Mouse (Mus musculus) CH12.LX (cell line): ENCODE measurements around the gene Grip1. TPM values are rescaled to one million over a fixed set of nuclear protein-coding genes. Genes with fewer than 3 reads are reported as not detected.
"Not testable (repeated sequence)": the region's sequence is repeated elsewhere in the genome, so short reads cannot be mapped to it uniquely, and the experiment has no call there.

ENCODE experiments used
- DNase-seq: peaks from one replicate; pipeline ENCODE4 v3.0.0-alpha.2; 2013; ENCODE audit errors: extremely low read depth
- H3K27ac ChIP-seq: 2 replicates; pipeline ENCODE4 v1.5.1; 2012; ENCODE audit warnings: low read depth, mild to moderate bottlenecking, control low read depth, moderate library complexity; ENCODE audit not compliant: insufficient read depth
- H3K27me3 ChIP-seq: replicated peaks from 2 replicates; pipeline ENCODE3; 2012; ENCODE audit warnings: inconsistent platforms
- H3K36me3 ChIP-seq, 2 experiments: replicated peaks in 1 of 2; 2 replicates each; pipeline versions ENCODE3 to v1.6.1; 2012; ENCODE audit warnings: inconsistent platforms in 1 of 2, low read length in 1 of 2, mild to moderate bottlenecking in 1 of 2, mixed read lengths in 1 of 2, moderate library complexity in 1 of 2; ENCODE audit not compliant: control insufficient read depth in 1 of 2, insufficient read depth in 1 of 2
- H3K4me1 ChIP-seq, 2 experiments: 2 replicates each; pipeline ENCODE4 v1.6.1; 2012; ENCODE audit warnings: inconsistent platforms in 1 of 2, moderate library complexity in 1 of 2; ENCODE audit not compliant: insufficient read depth in 2 of 2, control insufficient read depth in 1 of 2
- H3K4me2 ChIP-seq: 2 replicates; pipeline ENCODE4 v1.6.1; 2012; ENCODE audit warnings: low read depth, mild to moderate bottlenecking, control low read depth; ENCODE audit not compliant: poor library complexity, insufficient read depth, severe bottlenecking
- H3K4me3 ChIP-seq, 3 experiments: fragments of 150-350 bp in 1 of 3; sonication (generic) in 1 of 3; replicated peaks in 1 of 3; 2 replicates each; pipeline versions ENCODE3 to v1.5.1; 2011 to 2012; ENCODE audit warnings: low read depth in 2 of 3, low read length in 2 of 3, mild to moderate bottlenecking in 2 of 3, moderate library complexity in 2 of 3, control low read depth in 1 of 3, improper control_type of control experiment in 1 of 3, inconsistent platforms in 1 of 3, mixed read lengths in 1 of 3; ENCODE audit not compliant: poor library complexity in 1 of 3
- H3K79me2 ChIP-seq: replicated peaks from 2 replicates; pipeline ENCODE4 v1.6.1; 2012; ENCODE audit warnings: mild to moderate bottlenecking, moderate library complexity; ENCODE audit not compliant: control insufficient read depth, poor library complexity, insufficient read depth, severe bottlenecking; ENCODE audit errors: extremely low read depth
- H3K9ac ChIP-seq: 2 replicates; pipeline ENCODE4 v1.6.1; 2012; ENCODE audit warnings: low read depth, mild to moderate bottlenecking, control low read depth, moderate library complexity; ENCODE audit not compliant: insufficient read depth
- H3K9me3 ChIP-seq: replicated peaks from 2 replicates; pipeline ENCODE3; 2012; ENCODE audit warnings: low read length, inconsistent platforms, mixed read lengths
- BHLHE40 ChIP-seq: IDR thresholded peaks from 2 replicates; pipeline ENCODE4 v1.6.1; 2011; ENCODE audit warnings: mild to moderate bottlenecking, low read depth, low read length, improper control_type of control experiment
- EP300 ChIP-seq: IDR thresholded peaks from 2 replicates; pipeline ENCODE4 v1.6.1; 2011; ENCODE audit warnings: low read length, improper control_type of control experiment
- ETS1 ChIP-seq: conservative IDR thresholded peaks from 2 replicates; pipeline ENCODE4 v1.6.1; 2012; ENCODE audit warnings: low read depth, mild to moderate bottlenecking, inconsistent platforms, low read length, improper control_type of control experiment, moderate library complexity
- GABPA ChIP-seq: IDR thresholded peaks from 2 replicates; pipeline ENCODE4 v1.6.1; 2012; ENCODE audit warnings: low read depth, low read length, improper control_type of control experiment, inconsistent platforms; ENCODE audit not compliant: insufficient replicate concordance
- HCFC1 ChIP-seq: IDR thresholded peaks from 2 replicates; pipeline ENCODE4 v1.6.1; 2012; ENCODE audit warnings: low read depth, mild to moderate bottlenecking, inconsistent platforms, low read length, improper control_type of control experiment
- IRF4 ChIP-seq: IDR thresholded peaks from 2 replicates; pipeline ENCODE4 v1.6.1; 2014; ENCODE audit warnings: low read depth, mild to moderate bottlenecking, inconsistent platforms, low read length, improper control_type of control experiment
- JUN ChIP-seq: IDR thresholded peaks from 2 replicates; pipeline ENCODE4 v1.6.1; 2011; ENCODE audit warnings: low read depth, mild to moderate bottlenecking, low read length, improper control_type of control experiment, moderate library complexity; ENCODE audit not compliant: insufficient read depth
- JUND ChIP-seq: conservative IDR thresholded peaks from 2 replicates; pipeline ENCODE4 v1.6.1; 2011; ENCODE audit warnings: low read depth, low read length, improper control_type of control experiment
- MAX ChIP-seq: IDR thresholded peaks from 2 replicates; pipeline ENCODE4 v1.6.1; 2011; ENCODE audit warnings: low read length, improper control_type of control experiment
- MAZ ChIP-seq: IDR thresholded peaks from 2 replicates; pipeline ENCODE4 v1.6.1; 2012; ENCODE audit warnings: low read depth, mild to moderate bottlenecking, inconsistent platforms, low read length, improper control_type of control experiment, moderate library complexity
- MEF2A ChIP-seq: IDR thresholded peaks from 2 replicates; pipeline ENCODE4 v1.6.1; 2014; ENCODE audit warnings: low read depth, mild to moderate bottlenecking, inconsistent platforms, low read length, improper control_type of control experiment, borderline replicate concordance
- MXI1 ChIP-seq: IDR thresholded peaks from 2 replicates; pipeline ENCODE4 v1.6.1; 2011; ENCODE audit warnings: mild to moderate bottlenecking, low read depth, low read length, improper control_type of control experiment
- MYC ChIP-seq: IDR thresholded peaks from 2 replicates; pipeline ENCODE4 v1.6.1; 2011; ENCODE audit warnings: low read depth, mild to moderate bottlenecking, improper control_type of control experiment, low read length
- TBP ChIP-seq: conservative IDR thresholded peaks from 2 replicates; pipeline ENCODE4 v1.6.1; 2011; ENCODE audit warnings: low read depth, low read length, improper control_type of control experiment
- TCF12 ChIP-seq: IDR thresholded peaks from 2 replicates; pipeline ENCODE4 v1.6.1; 2014; ENCODE audit warnings: low read depth, mild to moderate bottlenecking, inconsistent platforms, low read length, improper control_type of control experiment
- USF2 ChIP-seq: conservative IDR thresholded peaks from 2 replicates; pipeline ENCODE4 v1.6.1; 2011; ENCODE audit warnings: low read depth, low read length, improper control_type of control experiment
- ZC3H11A ChIP-seq: IDR thresholded peaks from 2 replicates; pipeline ENCODE4 v1.6.1; 2012; ENCODE audit warnings: low read depth, mild to moderate bottlenecking, inconsistent platforms, low read length, improper control_type of control experiment
- ZNF384 ChIP-seq: IDR thresholded peaks from 2 replicates; pipeline ENCODE4 v1.6.1; 2012; ENCODE audit warnings: low read depth, low read length, improper control_type of control experiment, inconsistent platforms
- dilution Hi-C: fragments of 300-500 bp; cut with MboI; formaldehyde crosslinking; loops from 2 replicates; pipeline ENCODE4 v1.14.3; 2020; ENCODE audit warnings: low sequenced_read_pairs; ENCODE audit not compliant: extremely low pct_unique_long_range_greater_than_20kb, extremely low pct_ligation_motif_present
- in situ Hi-C: fragments of 300-500 bp; cut with MboI; formaldehyde crosslinking; loops from 3 replicates; pipeline ENCODE4 v1.14.3; 2019; ENCODE audit warnings: low sequenced_read_pairs, low pct_ligation_motif_present, low pct_unique_long_range_greater_than_20kb, mixed read lengths
- polyA plus RNA-seq: library from polyadenylated mRNA; unstranded; fragments of >175 nt; gene quantifications from 2 replicates; pipeline ENCODE4 v1.2.1, GENCODE M21; 2012; ENCODE audit warnings: low read depth; ENCODE audit not compliant: insufficient read length
- total RNA-seq, 2 experiments: library from RNA; depleted of rRNA; stranded (reverse); fragments of 300-350 nt in 1 of 2; fragments of >200 nt in 1 of 2; gene quantifications; 2 replicates each; pipeline ENCODE4 v1.2.3; 2012 to 2014

Gene Grip1
- total and polyA plus RNA-seq, 3 experiments: 0.09 to 0.33 (median 0.13) TPM

DNA sequence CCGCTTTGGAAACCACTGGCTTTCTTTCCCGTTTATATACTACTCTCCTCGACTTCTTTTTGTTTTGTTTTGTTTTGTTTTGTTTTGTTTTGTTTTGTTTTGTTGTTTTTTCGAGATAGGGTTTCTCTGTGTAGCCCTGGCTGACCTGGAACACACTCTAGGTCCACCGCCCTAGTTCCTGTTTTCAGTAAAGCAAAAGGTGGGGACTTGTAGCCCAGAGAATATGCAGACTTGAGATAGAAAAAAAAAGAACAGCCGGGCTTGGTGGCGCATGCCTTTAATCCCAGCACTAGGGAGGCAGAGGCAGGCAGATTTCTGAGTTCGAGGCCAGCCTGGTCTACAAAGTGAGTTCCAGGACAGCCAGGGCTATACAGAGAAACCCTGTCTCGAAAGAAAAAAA is 659.9 kb downstream of the Grip1 start:
- Histone ChIP-seq H3K4me3 (peak overlapping the region; percentile 56 to 77 (median 58)), H3K36me3 (peaks cover 2 to 24% of the 10 kb centered on the region in 2 experiments), H3K4me2 (peak overlapping the region; percentile 41), H3K9ac (peak overlapping the region; percentile 54; the same call in 1 of the 2 replicates)
- H3K4me1 ChIP-seq, dilution Hi-C loops, H3K27me3 ChIP-seq, H3K27ac ChIP-seq, H3K79me2 ChIP-seq, H3K9me3 ChIP-seq: not testable (repeated sequence)
- DNase-seq: peak; percentile 48
- TF ChIP-seq TBP (0 out of 2 replicates have a peak, but pooled peaks have one; percentile 39), ZNF384 (peak; percentile 73)
- in situ Hi-C loops: loop anchor here (25.0 kb wide), 1 partner anchor 476 kb away; no protein-coding TSS in a partner anchor

GRCm38 (mm10) chr10:120113980-120114379 is 660.4 kb downstream of the Grip1 start:
- Histone ChIP-seq H3K4me3 (no peak overlapping the region), H3K36me3 (peaks cover 0 to 19% of the 10 kb centered on the region in 2 experiments), H3K4me1 (peaks cover 0 to 7% of the 10 kb centered on the region in 2 experiments; a peak in 1 of 4 replicates), H3K9ac (no peak overlapping the region), H3K27me3 (no peaks in the 10 kb centered on the region), H3K79me2 (no peaks in the 10 kb centered on the region), H3K27ac (no peak overlapping the region), H3K4me2 (no peak overlapping the region), H3K9me3 (no peaks in the 10 kb centered on the region)
- TF ChIP-seq MYC: no peak
- no peak for TF ChIP-seq MXI1
- TF ChIP-seq JUN: no peak
- no peak for TF ChIP-seq ZNF384
- TF ChIP-seq ZC3H11A: no peak
- no peak for TF ChIP-seq GABPA
- TF ChIP-seq MEF2A: no peak
- dilution Hi-C loops: no loop called here
- DNase-seq: no peak
- in situ Hi-C loops: loop anchor here (25.0 kb wide), 1 partner anchor 477 kb away; no protein-coding TSS in a partner anchor

GRCm38 (mm10) chr10:120114493-120114892 is 660.9 kb downstream of the Grip1 start:
- dilution Hi-C loops (no loop called here), in situ Hi-C loops (loop anchor here (25.0 kb wide), 1 partner anchor 477 kb away; no protein-coding TSS in a partner anchor)
- Histone ChIP-seq H3K4me1 (peaks cover 0 to 7% of the 10 kb centered on the region in 2 experiments; a peak in 1 of 4 replicates), H3K9me3 (no peaks in the 10 kb centered on the region), H3K4me2 (no peak overlapping the region), H3K4me3 (no peak overlapping the region), H3K27ac (no peak overlapping the region), H3K79me2 (no peaks in the 10 kb centered on the region), H3K27me3 (no peaks in the 10 kb centered on the region), H3K36me3 (peaks cover 0 to 14% of the 10 kb centered on the region in 2 experiments), H3K9ac (no peak overlapping the region)
- TF ChIP-seq JUND: no peak
- no peak for TF ChIP-seq EP300
- no peak for TF ChIP-seq HCFC1
- no peak for TF ChIP-seq ETS1
- no peak for TF ChIP-seq TBP
- no peak for TF ChIP-seq USF2
- no peak for TF ChIP-seq MAX
- TF ChIP-seq TCF12: no peak
- TF ChIP-seq IRF4: no peak
- no peak for TF ChIP-seq BHLHE40
- TF ChIP-seq MAZ: no peak
- DNase-seq: no peak
